Mouse (Mus musculus) ES-Bruce4 (cell line): Measurements from ENCODE around the gene Golim4. TPM values are rescaled to one million over a fixed set of nuclear protein-coding genes. Genes with fewer than 3 reads are reported as not detected.

ENCODE experiments used
- H3K27ac ChIP-seq: 2 replicates; pipeline ENCODE4 v1.5.1; 2012; ENCODE audit warnings: low read length, inconsistent platforms; ENCODE audit not compliant: insufficient read depth
- H3K27me3 ChIP-seq: 2 replicates; pipeline ENCODE4 v1.6.1; 2012; ENCODE audit warnings: mild to moderate bottlenecking, low read length, inconsistent platforms; ENCODE audit not compliant: control insufficient read depth, poor library complexity, insufficient read depth, severe bottlenecking
- H3K36me3 ChIP-seq: 2 replicates; pipeline ENCODE4 v1.6.1; 2012; ENCODE audit warnings: inconsistent platforms, mild to moderate bottlenecking, low read length, moderate library complexity; ENCODE audit not compliant: control insufficient read depth, poor library complexity, insufficient read depth, severe bottlenecking
- H3K4me1 ChIP-seq: one replicate; pipeline ENCODE4 v1.8.1; 2011; ENCODE audit warnings: low read length; ENCODE audit not compliant: control insufficient read depth, insufficient read depth
- H3K4me3 ChIP-seq: 2 replicates; pipeline ENCODE4 v1.5.1; 2011; ENCODE audit warnings: low read depth, mild to moderate bottlenecking, low read length
- H3K9ac ChIP-seq: 2 replicates; pipeline ENCODE4 v1.6.1; 2012; ENCODE audit warnings: low read depth, mild to moderate bottlenecking, inconsistent platforms; ENCODE audit not compliant: poor library complexity, severe bottlenecking
- H3K9me3 ChIP-seq: replicated peaks from 2 replicates; pipeline ENCODE4 v1.6.1; 2012; ENCODE audit warnings: mild to moderate bottlenecking, low read length, inconsistent platforms; ENCODE audit not compliant: control insufficient read depth, poor library complexity, insufficient read depth, severe bottlenecking
- CTCF ChIP-seq: IDR thresholded peaks from one replicate; pipeline ENCODE4 v1.8.1; 2011; ENCODE audit warnings: low read depth, low read length
- EP300 ChIP-seq: IDR thresholded peaks from 2 replicates; pipeline ENCODE4 v1.6.1; 2011; ENCODE audit warnings: low read depth, low read length; ENCODE audit not compliant: insufficient read depth
- POLR2A ChIP-seq: IDR thresholded peaks from one replicate; pipeline ENCODE4 v1.8.1; 2011; ENCODE audit warnings: low read length; ENCODE audit not compliant: insufficient read depth
- polyA plus RNA-seq: library from polyadenylated mRNA; stranded (reverse); fragments of >200 nt; gene quantifications from 2 replicates; pipeline ENCODE4 v1.2.4, GENCODE M21; 2011; ENCODE audit warnings: low read depth; ENCODE audit not compliant: missing spikeins, insufficient read depth, insufficient read length

The Golim4 gene
- polyA plus RNA-seq, 1 experiment, result 17.3 TPM

GRCm38 (mm10) chr3:75948003-75948402 is 8.7 kb downstream of the Golim4 start:
- TF ChIP-seq CTCF (no peak), POLR2A (no peak), EP300 (no peak)
- Histone ChIP-seq H3K9ac (no peak overlapping the region), H3K9me3 (no peaks in the 10 kb centered on the region), H3K4me3 (no peak overlapping the region), H3K27ac (no peak overlapping the region), H3K4me1 (no peaks in the 10 kb centered on the region), H3K27me3 (no peaks in the 10 kb centered on the region), H3K36me3 (no peaks in the 10 kb centered on the region)

- no peak for TF ChIP-seq POLR2A
- TF ChIP-seq CTCF, result no peak
- no peak for TF ChIP-seq EP300
- H3K27me3 ChIP-seq, result no peaks in the 10 kb centered on the region
- H3K4me1 ChIP-seq, result no peaks in the 10 kb centered on the region
- no peak overlapping the region for H3K9ac ChIP-seq
- H3K36me3 ChIP-seq, result no peaks in the 10 kb centered on the region
- no peak overlapping the region for H3K27ac ChIP-seq
- H3K9me3 ChIP-seq, result no peaks in the 10 kb centered on the region; the same call in 1 of the 2 replicates
- no peak overlapping the region for H3K4me3 ChIP-seq
Observed at GRCm38 (mm10) chr3:75942303-75943060, 14.3 kb downstream of the Golim4 start.

- H3K9me3 ChIP-seq, result no peaks in the 10 kb centered on the region; the same call in 1 of the 2 replicates
- no peaks in the 10 kb centered on the region for H3K27me3 ChIP-seq
- no peak overlapping the region for H3K4me3 ChIP-seq
- no peaks in the 10 kb centered on the region for H3K4me1 ChIP-seq
- H3K27ac ChIP-seq, result no peak overlapping the region
- no peaks in the 10 kb centered on the region for H3K36me3 ChIP-seq
- H3K9ac ChIP-seq, result no peak overlapping the region
- TF ChIP-seq POLR2A (no peak), EP300 (no peak), CTCF (no peak)
Observed at GRCm38 (mm10) chr3:75941864-75942263, 14.9 kb downstream of the Golim4 start.

GRCm38 (mm10) chr3:75936152-75936551 is 20.6 kb downstream of the Golim4 start:
- no peak for TF ChIP-seq POLR2A
- TF ChIP-seq EP300, result no peak
- no peak for TF ChIP-seq CTCF

GRCm38 (mm10) chr3:75930659-75931225 is 26.0 kb downstream of the Golim4 start:
- H3K27me3 ChIP-seq, result no peaks in the 10 kb centered on the region; the same call in 1 of the 2 replicates
- H3K9me3 ChIP-seq, result no peaks in the 10 kb centered on the region
- H3K9ac ChIP-seq, result no peak overlapping the region
- H3K4me3 ChIP-seq, result no peak overlapping the region
- no peaks in the 10 kb centered on the region for H3K36me3 ChIP-seq
- H3K27ac ChIP-seq, result no peak overlapping the region
- TF ChIP-seq CTCF, result no peak
- no peaks in the 10 kb centered on the region for H3K4me1 ChIP-seq

More at GRCm38 (mm10) chr3:75936152-75936551, 20.6 kb downstream of the Golim4 start:
- no peak overlapping the region for H3K27ac ChIP-seq
- H3K4me1 ChIP-seq, result no peaks in the 10 kb centered on the region
- H3K9me3 ChIP-seq, result no peaks in the 10 kb centered on the region; the same call in 1 of the 2 replicates
- H3K4me3 ChIP-seq, result no peak overlapping the region
- H3K9ac ChIP-seq, result no peak overlapping the region
- H3K36me3 ChIP-seq, result no peaks in the 10 kb centered on the region
- no peaks in the 10 kb centered on the region for H3K27me3 ChIP-seq

- no peaks in the 10 kb centered on the region for H3K36me3 ChIP-seq
- no peaks in the 10 kb centered on the region; the same call in 1 of the 2 replicates for H3K27me3 ChIP-seq
- no peak for TF ChIP-seq EP300
- TF ChIP-seq CTCF, result no peak
- no peak for TF ChIP-seq POLR2A
- no peak overlapping the region for H3K27ac ChIP-seq
- no peak overlapping the region for H3K9ac ChIP-seq
- no peaks in the 10 kb centered on the region for H3K4me1 ChIP-seq
- no peak overlapping the region for H3K4me3 ChIP-seq
- H3K9me3 ChIP-seq, result no peaks in the 10 kb centered on the region
Observed at GRCm38 (mm10) chr3:75929926-75930548, 26.7 kb downstream of the Golim4 start.
